In the genomic region with DNA sequence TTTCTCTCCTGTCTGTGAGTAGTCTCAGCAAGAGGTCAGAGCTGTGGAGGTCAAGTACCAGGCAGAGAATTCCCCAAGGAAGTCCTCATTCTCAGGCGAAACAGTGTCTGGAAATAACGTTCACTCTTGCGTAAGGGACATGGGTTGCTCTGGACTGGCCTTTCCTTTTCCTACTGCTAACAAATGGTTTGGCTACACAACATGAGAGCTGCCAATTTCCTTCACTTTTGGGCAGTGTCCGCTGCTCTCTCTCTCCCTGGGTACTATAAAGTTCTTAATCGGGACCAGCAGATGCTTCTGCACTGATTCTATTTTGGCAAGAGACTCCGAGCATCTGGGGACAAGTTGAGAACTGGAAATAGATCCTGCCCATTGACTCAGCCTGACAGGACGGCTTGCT, we compare ENCODE assay signal across 16 mouse cellular contexts. TPM values are rescaled to one million over a fixed set of nuclear protein-coding genes. Genes with fewer than 3 reads are reported as not detected.
DNase-seq lines count a peak whose midpoint lies in the region; ATAC-seq and TF ChIP-seq lines count a peak whose summit lies in the region.
"Had no signal": no experiment of that assay in that cellular context is flagged by ENCODE, and none has a peak within 500 bp of the region (broad histone marks: within the 10 kb centered on the region; RNA-seq: fewer than 3 reads in every experiment).

No protein-coding gene starts in this region.

- DNase-seq in adrenal gland, postnatal 14 days = peak; percentile 34
- no peak for DNase-seq in adrenal gland, adult 18-20 months (ENCODE audit: low spot score in 2 of 2)
- peak; percentile 5 for DNase-seq in midbrain, postnatal 0 days (ENCODE audit: low spot score)
- peak; percentile 78 to 81 for DNase-seq in heart, adult 9 months (ENCODE audit: low spot score in 2 of 2)
- DNase-seq in retina, postnatal 1 day = no peak
- DNase-seq: cerebellum, postnatal 36 days; layer of hippocampus, adult 9-11 months; lung, embryonic 14.5 days had no signal

- no peak for TF ChIP-seq CTCF in midbrain, postnatal 0 days (IDR thresholded peaks at IDR 0.05)

- no peak overlapping the region for H3K4me2 ChIP-seq in midbrain, postnatal 0 days (ENCODE audit: low read depth, low read length, poor library complexity, severe bottlenecking)
- no peak overlapping the region for H3K4me2 ChIP-seq in midbrain, embryonic 15.5 days
- no peak overlapping the region for H3K4me2 ChIP-seq in midbrain, embryonic 13.5 days (replicated peaks)
- H3K4me2 ChIP-seq: kidney, embryonic 15.5 days; limb, embryonic 12.5 days; lung, embryonic 14.5 days had no signal

- WGBS in midbrain, postnatal 0 days = 69% methylated on average over 7 of the region's 7 CpGs
- 75% methylated on average over 7 of the region's 7 CpGs for WGBS in midbrain, embryonic 15.5 days
- 74% methylated on average over 7 of the region's 7 CpGs for WGBS in midbrain, embryonic 13.5 days

- no peak overlapping the region for H3K27ac ChIP-seq in midbrain, postnatal 0 days (ENCODE audit: low read depth, low read length)
- H3K27ac ChIP-seq in midbrain, embryonic 15.5 days = no peak overlapping the region
- no peak overlapping the region for H3K27ac ChIP-seq in midbrain, embryonic 13.5 days
- H3K27ac ChIP-seq: kidney, embryonic 15.5 days; limb, embryonic 12.5 days had no signal

- no peaks in the 10 kb centered on the region for H3K9me3 ChIP-seq in midbrain, postnatal 0 days (ENCODE audit: low read length)
- H3K9me3 ChIP-seq in midbrain, embryonic 15.5 days = no peaks in the 10 kb centered on the region
- H3K9me3 ChIP-seq in midbrain, embryonic 13.5 days = no peaks in the 10 kb centered on the region
- H3K9me3 ChIP-seq: kidney, embryonic 15.5 days; limb, embryonic 12.5 days had no signal

- no peak overlapping the region for H3K9ac ChIP-seq in midbrain, postnatal 0 days (replicated peaks; ENCODE audit: low read length, poor library complexity, severe bottlenecking)
- no peak overlapping the region for H3K9ac ChIP-seq in midbrain, embryonic 15.5 days
- no peak overlapping the region for H3K9ac ChIP-seq in midbrain, embryonic 13.5 days (replicated peaks)
- H3K9ac ChIP-seq: kidney, embryonic 15.5 days; limb, embryonic 12.5 days; lung, embryonic 14.5 days had no signal

- ATAC-seq in midbrain, postnatal 0 days (ENCODE audit: low FRiP score) = no peak
- no peak for ATAC-seq in midbrain, embryonic 15.5 days (replicated peaks)
- no peak for ATAC-seq in monocyte, adult 5-6 weeks (replicated peaks; ENCODE audit: insufficient number of reproducible peaks, low FRiP score, low TSS enrichment, poor library complexity, severe bottlenecking)
- ATAC-seq in midbrain, embryonic 13.5 days = no peak
- ATAC-seq: activated CD4-positive, CD25-positive, alpha-beta regulatory T cell, adult 4 months; hindbrain, embryonic 16.5 days; midbrain, embryonic 16.5 days had no signal

- H3K27me3 ChIP-seq in midbrain, postnatal 0 days (ENCODE audit: insufficient read depth, low read length) = no peaks in the 10 kb centered on the region
- H3K27me3 ChIP-seq in midbrain, embryonic 15.5 days (replicated peaks) = no peaks in the 10 kb centered on the region
- no peaks in the 10 kb centered on the region for H3K27me3 ChIP-seq in midbrain, embryonic 13.5 days
- H3K27me3 ChIP-seq: kidney, embryonic 15.5 days; limb, embryonic 12.5 days had no signal

- H3K4me1 ChIP-seq in midbrain, postnatal 0 days (ENCODE audit: insufficient read depth, low read length) = no peaks in the 10 kb centered on the region
- H3K4me1 ChIP-seq in midbrain, embryonic 15.5 days = no peaks in the 10 kb centered on the region
- no peaks in the 10 kb centered on the region for H3K4me1 ChIP-seq in midbrain, embryonic 13.5 days (replicated peaks)
- H3K4me1 ChIP-seq: limb, embryonic 12.5 days had no signal

- no peak overlapping the region for H3K4me3 ChIP-seq in midbrain, postnatal 0 days (ENCODE audit: low read depth, low read length)
- no peak overlapping the region for H3K4me3 ChIP-seq in midbrain, embryonic 15.5 days
- H3K4me3 ChIP-seq in midbrain, embryonic 13.5 days (replicated peaks) = no peak overlapping the region
- H3K4me3 ChIP-seq: kidney, embryonic 15.5 days; limb, embryonic 12.5 days had no signal

- H3K36me3 ChIP-seq in midbrain, postnatal 0 days (ENCODE audit: insufficient read depth, low read length) = no peaks in the 10 kb centered on the region
- H3K36me3 ChIP-seq in midbrain, embryonic 15.5 days (replicated peaks) = no peaks in the 10 kb centered on the region
- H3K36me3 ChIP-seq in midbrain, embryonic 13.5 days = no peaks in the 10 kb centered on the region
- H3K36me3 ChIP-seq: kidney, embryonic 15.5 days; limb, embryonic 12.5 days had no signal

RNA-seq across cellular contexts. Expression of a gene that starts 10.8 kb away (rescaled TPM):
- 15.5 and 18.4 TPM in 2 replicates for total RNA-seq in adrenal gland, postnatal 14 days (2021)
- 1 to 10 TPM; 3.7 to 5.2 TPM for total RNA-seq in adrenal gland, adult 18-20 months (2021)
- total RNA-seq in midbrain, postnatal 0 days (2014; rRNA removed) = 16.2 and 24.6 TPM in 2 replicates
- polyA plus RNA-seq in midbrain, postnatal 0 days (2015; fragmentation: Nextera tagmentation; extraction: Ambion mirVana) = 77.4 and 79.7 TPM in 2 replicates
- 50.0 and 53.3 TPM in 2 replicates for polyA plus RNA-seq in midbrain, embryonic 15.5 days (2015; fragmentation: Nextera tagmentation; extraction: Ambion mirVana)
- total RNA-seq in monocyte, adult 5-6 weeks (2017) = 33.7 to 53.5 TPM (median 47.2 TPM) in 3 replicates
- 36.0 and 38.7 TPM in 2 replicates for polyA plus RNA-seq in midbrain, embryonic 13.5 days (2015; fragmentation: Nextera tagmentation; extraction: Ambion mirVana)

Comparison
In these comparisons a context has a peak if more than half of its experiments do, and no peak if none do; other contexts are left out.
1. DNase-seq: peak in adrenal gland, postnatal 14 days (single experiment), midbrain, postnatal 0 days (single experiment) and heart, adult 9 months (2 of 2); none in adrenal gland, adult 18-20 months (0 of 2) and retina, postnatal 1 day (single experiment).